Mouse (Mus musculus) C2C12 (cell line): Measurements from ENCODE around the gene Srp9. TPM values are rescaled to one million over a fixed set of nuclear protein-coding genes. Genes with fewer than 3 reads are reported as not detected.

Experiments used
- H3K27me3 ChIP-seq: one replicate; pipeline ENCODE4 v1.6.1; 2011; ENCODE audit not compliant: control insufficient read depth, insufficient read depth, insufficient read length
- H3K36me3 ChIP-seq: one replicate; pipeline ENCODE4 v1.6.1; 2011; ENCODE audit not compliant: control insufficient read depth, insufficient read depth
- H3K4me3 ChIP-seq: one replicate; pipeline ENCODE4 v1.5.1; 2011; ENCODE audit warnings: mild to moderate bottlenecking, control low read depth; ENCODE audit not compliant: poor library complexity, insufficient read depth, severe bottlenecking
- H3K79me2 ChIP-seq: one replicate; pipeline ENCODE4 v1.6.1; 2011; ENCODE audit not compliant: control insufficient read depth, insufficient read depth
- H3K79me3 ChIP-seq: one replicate; pipeline ENCODE4 v1.6.1; 2011; ENCODE audit warnings: low read depth, control low read depth
- H3ac ChIP-seq: one replicate; pipeline ENCODE3; 2011; ENCODE audit warnings: low read depth; ENCODE audit not compliant: control insufficient read depth, insufficient read length
- CEBPB ChIP-seq: IDR thresholded peaks from one replicate; pipeline ENCODE4 v1.6.1; 2011; ENCODE audit warnings: low read depth, mild to moderate bottlenecking, control low read depth, moderate library complexity
- CTCF ChIP-seq: IDR thresholded peaks from one replicate; pipeline ENCODE4 v1.5.1; 2011; ENCODE audit not compliant: control insufficient read depth, insufficient read depth, insufficient read length
- FOSL1 ChIP-seq: IDR thresholded peaks from one replicate; pipeline ENCODE4 v1.8.0; 2011; ENCODE audit warnings: mild to moderate bottlenecking, low read length; ENCODE audit not compliant: poor library complexity, insufficient read depth, severe bottlenecking
- MAX ChIP-seq: IDR thresholded peaks from one replicate; pipeline ENCODE4 v1.6.1; 2011; ENCODE audit warnings: mild to moderate bottlenecking, control low read depth
- MYOD1 ChIP-seq: IDR thresholded peaks from one replicate; pipeline ENCODE4 v1.6.1; 2011; ENCODE audit warnings: low read depth; ENCODE audit not compliant: control insufficient read depth, insufficient read length
- MYOG ChIP-seq: IDR thresholded peaks from one replicate; pipeline ENCODE4 v1.6.1; 2011; ENCODE audit not compliant: control insufficient read depth, insufficient read length; ENCODE audit errors: extremely low read depth
- USF1 ChIP-seq: IDR thresholded peaks from one replicate; pipeline ENCODE4 v1.6.1; 2011; ENCODE audit warnings: low read depth, mild to moderate bottlenecking, control low read depth, moderate library complexity
- polyA plus RNA-seq: library from polyadenylated mRNA; unstranded; fragments of >200 nt; fragmentation: generic; extraction: Trizol; gene quantifications from one replicate; pipeline ENCODE4 v1.2.1, GENCODE M21; 2012; ENCODE audit warnings: missing spikeins

Gene Srp9
- polyA plus RNA-seq, 1 experiment, result 77.3 TPM

GRCm38 (mm10) chr1:182107251-182107650 is 17.3 kb upstream of the Srp9 start:
- TF ChIP-seq MYOG (no peak), MYOD1 (no peak), USF1 (no peak), CEBPB (no peak), CTCF (no peak), MAX (no peak), FOSL1 (no peak)
- Histone ChIP-seq H3K79me2 (no peaks in the 10 kb centered on the region), H3K79me3 (no peaks in the 10 kb centered on the region), H3K27me3 (no peaks in the 10 kb centered on the region), H3ac (no peak overlapping the region), H3K36me3 (no peaks in the 10 kb centered on the region), H3K4me3 (no peak overlapping the region)

- Histone ChIP-seq H3K79me3 (no peaks in the 10 kb centered on the region), H3K79me2 (no peaks in the 10 kb centered on the region), H3K27me3 (no peaks in the 10 kb centered on the region), H3K36me3 (no peaks in the 10 kb centered on the region), H3K4me3 (no peak overlapping the region), H3ac (no peak overlapping the region)
- TF ChIP-seq MYOD1 (no peak), MYOG (no peak), CEBPB (no peak), USF1 (no peak), FOSL1 (no peak), MAX (no peak), CTCF (no peak)
Measured at GRCm38 (mm10) chr1:182108397-182109099, 16.0 kb upstream of the Srp9 start.

GRCm38 (mm10) chr1:182110185-182110584 is 14.4 kb upstream of the Srp9 start:
- Histone ChIP-seq H3ac (no peak overlapping the region), H3K27me3 (no peaks in the 10 kb centered on the region), H3K36me3 (no peaks in the 10 kb centered on the region), H3K79me2 (no peaks in the 10 kb centered on the region), H3K4me3 (no peak overlapping the region), H3K79me3 (no peaks in the 10 kb centered on the region)
- TF ChIP-seq USF1 (no peak), MAX (no peak), CTCF (no peak), MYOD1 (no peak)

GRCm38 (mm10) chr1:182110708-182111385 is 13.7 kb upstream of the Srp9 start:
- Histone ChIP-seq H3K79me3 (no peaks in the 10 kb centered on the region), H3K27me3 (no peaks in the 10 kb centered on the region), H3K79me2 (no peaks in the 10 kb centered on the region), H3K4me3 (no peak overlapping the region), H3ac (no peak overlapping the region), H3K36me3 (no peaks in the 10 kb centered on the region)
- TF ChIP-seq FOSL1 (no peak), USF1 (no peak), CTCF (no peak), CEBPB (no peak), MAX (no peak), MYOG (no peak), MYOD1 (no peak)

GRCm38 (mm10) chr1:182111386-182112317 is 12.9 kb upstream of the Srp9 start:
- no peak overlapping the region for H3ac ChIP-seq
- no peaks in the 10 kb centered on the region for H3K79me2 ChIP-seq
- H3K79me3 ChIP-seq, result no peaks in the 10 kb centered on the region
- TF ChIP-seq CTCF (no peak), CEBPB (no peak), MYOG (no peak), USF1 (no peak), MYOD1 (no peak), MAX (no peak), FOSL1 (no peak)
- no peaks in the 10 kb centered on the region for H3K27me3 ChIP-seq
- no peaks in the 10 kb centered on the region for H3K36me3 ChIP-seq
- no peak overlapping the region for H3K4me3 ChIP-seq
